Mouse (Mus musculus): ENCODE measurements around the gene Sox13. TPM values are rescaled to one million over a fixed set of nuclear protein-coding genes. Genes with fewer than 3 reads are reported as not detected.

Sox13 gene
- polyA plus RNA-seq, 1 experiment = 17.2 TPM

DNA sequence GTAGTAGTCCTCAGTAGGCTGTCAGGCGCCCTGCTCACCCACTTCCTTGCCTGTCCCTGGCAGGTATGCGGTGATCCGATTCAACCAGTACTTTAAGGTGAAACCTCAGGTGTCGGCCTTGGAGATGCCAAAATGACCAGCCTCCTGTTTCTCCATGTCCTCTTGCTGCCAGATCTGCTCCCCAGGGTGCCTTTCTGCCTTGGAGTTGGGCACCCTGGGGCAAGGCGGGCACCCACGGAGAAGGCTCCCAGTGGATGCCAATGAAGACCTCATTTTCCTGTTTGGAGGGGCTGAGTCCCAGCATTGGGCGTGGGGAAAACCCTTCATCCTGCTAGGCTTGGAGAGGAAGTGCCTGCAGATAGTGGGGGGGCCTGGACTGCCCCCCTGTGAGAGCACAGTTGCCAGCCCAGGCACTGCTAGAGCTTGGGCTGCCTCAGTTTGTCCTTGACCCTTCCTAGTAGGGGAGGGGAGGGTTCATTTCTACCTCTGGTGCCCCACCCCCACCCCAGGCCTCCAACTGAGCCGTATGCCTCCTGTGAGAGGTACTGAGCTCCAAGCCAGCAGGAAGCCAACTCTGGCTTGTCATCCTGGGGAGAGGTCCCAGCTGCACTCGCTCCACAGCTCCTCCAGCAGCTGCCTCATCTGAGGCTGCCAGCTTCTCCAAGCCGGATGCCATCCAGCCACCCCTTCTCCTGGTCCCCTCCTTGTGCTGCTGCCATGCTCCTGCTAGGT lies 44.8 kb downstream of the Sox13 start:
- Histone ChIP-seq H3K4me3 (ENCODE audit: control insufficient read depth, insufficient read depth, low read length) (no peak overlapping the region), H3K27me3 (ENCODE audit: control insufficient read depth, insufficient read depth, low read length) (no peaks in the 10 kb centered on the region), H3K36me3 (ENCODE audit: control insufficient read depth, insufficient read depth, low read length) (no peaks in the 10 kb centered on the region), H3K4me1 (replicated peaks; ENCODE audit: control insufficient read depth, insufficient read depth, low read length) (no peaks in the 10 kb centered on the region), H3K27ac (ENCODE audit: control insufficient read depth, insufficient read depth, low read length) (no peak overlapping the region)
- no peak for DNase-seq
- TF ChIP-seq CTCF (IDR thresholded peaks at IDR 0.05; ENCODE audit: borderline replicate concordance, control insufficient read depth, extremely low read depth, insufficient read depth, low read length, poor library complexity) (no peak), POLR2A (IDR thresholded peaks at IDR 0.05; ENCODE audit: control insufficient read depth, extremely low read depth, insufficient read depth, low read length, poor library complexity) (no peak)
- 78% methylated on average over 10 of the region's 10 CpGs for WGBS

DNA sequence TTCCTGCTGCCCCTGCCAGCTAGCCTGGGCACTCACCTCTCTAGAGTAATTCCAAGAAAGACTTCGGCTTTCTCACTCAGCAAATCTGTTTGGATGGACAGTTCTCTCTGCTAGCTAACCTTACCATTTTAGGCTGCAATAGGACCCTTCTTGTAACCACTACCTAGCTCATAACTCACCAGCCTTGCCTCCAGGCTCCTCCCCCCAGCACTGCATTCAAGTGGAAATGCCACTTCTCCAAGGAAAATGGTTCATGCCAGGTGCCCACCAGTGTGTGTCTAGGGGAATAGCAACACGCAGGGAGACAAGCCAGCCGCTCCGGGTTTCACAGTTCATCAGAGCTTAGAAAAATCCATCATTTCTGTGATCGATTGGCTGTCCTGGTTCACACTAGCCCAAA lies 46.6 kb downstream of the Sox13 start:
- WGBS = 94% methylated on average over 5 of the region's 5 CpGs
- Histone ChIP-seq H3K4me1 (replicated peaks; ENCODE audit: control insufficient read depth, insufficient read depth, low read length) (no peaks in the 10 kb centered on the region), H3K27ac (ENCODE audit: control insufficient read depth, insufficient read depth, low read length) (no peak overlapping the region), H3K4me3 (ENCODE audit: control insufficient read depth, insufficient read depth, low read length) (no peak overlapping the region), H3K36me3 (ENCODE audit: control insufficient read depth, insufficient read depth, low read length) (no peaks in the 10 kb centered on the region), H3K27me3 (ENCODE audit: control insufficient read depth, insufficient read depth, low read length) (no peaks in the 10 kb centered on the region)
- TF ChIP-seq POLR2A (IDR thresholded peaks at IDR 0.05; ENCODE audit: control insufficient read depth, extremely low read depth, insufficient read depth, low read length, poor library complexity) = no peak
- no peak for TF ChIP-seq CTCF (IDR thresholded peaks at IDR 0.05; ENCODE audit: borderline replicate concordance, control insufficient read depth, extremely low read depth, insufficient read depth, low read length, poor library complexity)
- no peak for DNase-seq

DNA sequence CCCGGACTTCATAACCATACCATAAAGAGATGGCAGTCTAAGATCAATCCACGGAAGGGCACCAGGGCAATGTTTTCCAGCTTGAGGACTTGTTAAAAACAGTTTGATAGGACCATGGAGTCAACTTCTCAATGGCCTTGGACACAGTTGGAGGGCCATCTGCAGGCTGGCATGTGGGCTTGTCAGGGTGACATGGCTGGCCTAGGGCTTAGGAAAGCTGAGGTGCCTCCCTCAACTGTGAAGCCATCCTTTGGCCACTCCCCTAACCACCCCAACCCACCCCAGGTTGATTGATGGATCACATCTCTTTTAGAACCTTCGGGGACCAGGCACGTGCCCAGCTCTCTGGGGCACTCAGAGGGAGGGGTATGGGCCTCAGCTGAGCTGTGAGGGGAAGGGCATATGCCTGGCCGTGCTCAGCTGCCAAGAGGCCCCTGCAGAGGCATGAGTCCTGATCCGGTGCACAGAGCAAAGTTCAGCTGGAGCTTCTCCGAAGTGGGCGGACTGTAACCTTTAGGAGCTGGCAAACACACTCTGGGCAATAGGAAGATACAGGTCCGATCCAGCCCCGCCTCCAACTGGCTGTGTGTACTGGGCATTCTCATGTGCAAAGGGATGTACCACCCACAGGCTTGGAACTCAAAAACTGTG lies 48.4 kb downstream of the Sox13 start:
- no peak for DNase-seq
- no peaks in the 10 kb centered on the region for H3K4me1 ChIP-seq (replicated peaks; ENCODE audit: control insufficient read depth, insufficient read depth, low read length)
- 78% methylated on average over 10 of the region's 10 CpGs for WGBS
- no peaks in the 10 kb centered on the region for H3K27me3 ChIP-seq (ENCODE audit: control insufficient read depth, insufficient read depth, low read length)
- H3K27ac ChIP-seq (ENCODE audit: control insufficient read depth, insufficient read depth, low read length) = no peak overlapping the region
- no peak overlapping the region for H3K4me3 ChIP-seq (ENCODE audit: control insufficient read depth, insufficient read depth, low read length)
- no peaks in the 10 kb centered on the region for H3K36me3 ChIP-seq (ENCODE audit: control insufficient read depth, insufficient read depth, low read length)
- TF ChIP-seq POLR2A (IDR thresholded peaks at IDR 0.05; ENCODE audit: control insufficient read depth, extremely low read depth, insufficient read depth, low read length, poor library complexity) = no peak
- TF ChIP-seq CTCF (IDR thresholded peaks at IDR 0.05; ENCODE audit: borderline replicate concordance, control insufficient read depth, extremely low read depth, insufficient read depth, low read length, poor library complexity) = no peak

DNA sequence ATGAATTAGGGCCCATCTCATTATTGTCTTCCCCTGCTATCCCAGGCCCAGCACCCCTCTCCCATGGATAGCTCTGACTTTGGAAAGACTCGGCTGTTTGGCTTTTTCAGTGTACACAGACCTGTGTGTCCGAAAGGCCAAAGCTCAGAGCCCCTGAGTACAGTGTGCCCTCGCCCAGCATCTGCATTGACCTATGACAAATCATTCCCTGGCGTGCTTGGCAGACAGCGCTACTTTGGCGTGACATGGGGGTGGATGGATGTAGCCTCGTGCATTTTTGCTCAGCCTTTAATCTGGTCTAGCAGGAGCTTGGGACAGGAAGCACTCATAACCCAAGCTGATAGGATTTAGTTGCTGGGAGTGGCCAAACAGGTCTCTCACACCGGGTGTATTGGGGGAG lies 52.1 kb downstream of the Sox13 start:
- H3K36me3 ChIP-seq (ENCODE audit: control insufficient read depth, insufficient read depth, low read length) = no peaks in the 10 kb centered on the region
- H3K27ac ChIP-seq (ENCODE audit: control insufficient read depth, insufficient read depth, low read length) = no peak overlapping the region
- no peaks in the 10 kb centered on the region for H3K27me3 ChIP-seq (ENCODE audit: control insufficient read depth, insufficient read depth, low read length)
- no peaks in the 10 kb centered on the region; the same call in 1 of the 2 replicates for H3K4me1 ChIP-seq (replicated peaks; ENCODE audit: control insufficient read depth, insufficient read depth, low read length)
- WGBS = 65% methylated on average over 8 of the region's 8 CpGs
- TF ChIP-seq POLR2A (IDR thresholded peaks at IDR 0.05; ENCODE audit: control insufficient read depth, extremely low read depth, insufficient read depth, low read length, poor library complexity) (no peak), CTCF (IDR thresholded peaks at IDR 0.05; ENCODE audit: borderline replicate concordance, control insufficient read depth, extremely low read depth, insufficient read depth, low read length, poor library complexity) (no peak)
- no peak for DNase-seq
- no peak overlapping the region for H3K4me3 ChIP-seq (ENCODE audit: control insufficient read depth, insufficient read depth, low read length)

- WGBS = 94% methylated on average over 6 of the region's 6 CpGs
- Histone ChIP-seq H3K27me3 (ENCODE audit: control insufficient read depth, insufficient read depth, low read length) (no peaks in the 10 kb centered on the region), H3K27ac (ENCODE audit: control insufficient read depth, insufficient read depth, low read length) (no peak overlapping the region), H3K4me1 (replicated peaks; ENCODE audit: control insufficient read depth, insufficient read depth, low read length) (no peaks in the 10 kb centered on the region; the same call in 1 of the 2 replicates), H3K4me3 (ENCODE audit: control insufficient read depth, insufficient read depth, low read length) (no peak overlapping the region), H3K36me3 (ENCODE audit: control insufficient read depth, insufficient read depth, low read length) (no peaks in the 10 kb centered on the region)
- TF ChIP-seq POLR2A (IDR thresholded peaks at IDR 0.05; ENCODE audit: control insufficient read depth, extremely low read depth, insufficient read depth, low read length, poor library complexity) = no peak
- TF ChIP-seq CTCF (IDR thresholded peaks at IDR 0.05; ENCODE audit: borderline replicate concordance, control insufficient read depth, extremely low read depth, insufficient read depth, low read length, poor library complexity) = no peak
- no peak for DNase-seq
These were observed 52.7 kb downstream of the Sox13 start for GRCm38 (mm10) chr1:133371431-133371830.

DNA sequence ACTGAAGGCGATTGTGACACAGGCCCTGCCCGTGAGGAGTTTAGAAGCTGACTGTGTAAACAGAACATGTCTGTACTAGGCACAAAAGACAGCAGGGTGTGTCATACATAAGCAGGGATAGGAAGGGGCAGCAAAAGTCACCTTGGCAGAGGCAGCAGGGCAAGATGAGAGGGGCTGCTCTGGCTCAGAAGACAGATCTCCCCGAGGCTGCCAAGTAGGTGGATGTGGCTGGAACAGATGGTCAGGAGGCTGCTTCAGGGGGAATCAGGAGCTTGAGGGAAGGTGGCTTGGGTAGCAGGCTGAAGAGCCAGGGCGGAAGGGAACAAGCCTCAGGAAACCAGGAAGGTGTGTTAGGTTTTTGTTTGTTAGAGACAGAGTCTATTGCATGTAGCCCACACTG lies 53.8 kb downstream of the Sox13 start:
- H3K27ac ChIP-seq (ENCODE audit: control insufficient read depth, insufficient read depth, low read length) = no peak overlapping the region
- 84% methylated on average over 4 of the region's 4 CpGs for WGBS
- no peaks in the 10 kb centered on the region; the same call in 1 of the 2 replicates for H3K4me1 ChIP-seq (replicated peaks; ENCODE audit: control insufficient read depth, insufficient read depth, low read length)
- H3K4me3 ChIP-seq (ENCODE audit: control insufficient read depth, insufficient read depth, low read length) = no peak overlapping the region
- no peaks in the 10 kb centered on the region for H3K27me3 ChIP-seq (ENCODE audit: control insufficient read depth, insufficient read depth, low read length)
- no peak for DNase-seq
- H3K36me3 ChIP-seq (ENCODE audit: control insufficient read depth, insufficient read depth, low read length) = no peaks in the 10 kb centered on the region
- TF ChIP-seq CTCF (IDR thresholded peaks at IDR 0.05; ENCODE audit: borderline replicate concordance, control insufficient read depth, extremely low read depth, insufficient read depth, low read length, poor library complexity) (no peak), POLR2A (IDR thresholded peaks at IDR 0.05; ENCODE audit: control insufficient read depth, extremely low read depth, insufficient read depth, low read length, poor library complexity) (no peak)
